Mouse (Mus musculus): ENCODE results near the gene Nfkbiz. TPM values are rescaled to one million over a fixed set of nuclear protein-coding genes. Genes with fewer than 3 reads are reported as not detected.

Gene Nfkbiz
- polyA plus RNA-seq, 1 experiment, result 7.6 TPM

DNA sequence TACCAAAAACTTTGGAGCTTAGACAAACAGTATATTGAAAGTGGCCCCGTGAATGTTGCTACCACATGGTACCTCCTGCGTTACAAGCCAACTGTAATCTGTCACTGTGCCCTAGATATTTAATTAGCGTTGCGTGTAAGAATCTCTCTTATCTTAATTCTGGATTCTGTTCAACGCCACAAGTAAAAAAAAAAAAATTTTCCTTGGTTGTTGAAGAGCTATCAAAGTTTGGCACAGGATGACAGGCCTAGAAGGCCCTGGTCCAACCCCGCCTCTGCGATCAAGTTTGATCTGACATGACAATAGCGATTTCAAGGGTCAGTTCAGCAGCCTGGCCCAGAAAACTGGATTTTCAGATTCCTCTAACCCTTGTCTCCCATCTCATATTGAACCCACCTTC lies 6.1 kb downstream of the Nfkbiz start:
- DNase-seq (ENCODE audit: low read depth), result no peak

DNA sequence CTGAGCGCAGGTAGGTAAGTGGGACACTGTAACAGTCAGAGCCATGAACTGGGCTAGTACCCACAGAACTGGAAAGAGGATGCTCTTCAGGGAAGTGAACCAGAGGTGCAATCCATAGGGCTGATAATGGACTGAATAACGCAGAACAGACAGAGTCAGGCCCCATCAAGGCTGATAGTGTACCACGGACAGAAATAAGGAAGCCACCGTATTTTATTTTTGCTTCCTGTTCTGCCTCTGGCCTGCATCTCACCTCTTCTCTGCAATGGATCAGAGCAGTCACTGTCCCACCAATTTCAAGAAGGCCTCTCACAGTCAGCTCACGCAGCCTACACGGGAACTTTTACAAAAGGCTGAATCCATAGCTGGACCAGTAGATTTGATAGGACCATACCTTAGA lies 6.7 kb downstream of the Nfkbiz start:
- DNase-seq (ENCODE audit: low read depth), result no peak

DNA sequence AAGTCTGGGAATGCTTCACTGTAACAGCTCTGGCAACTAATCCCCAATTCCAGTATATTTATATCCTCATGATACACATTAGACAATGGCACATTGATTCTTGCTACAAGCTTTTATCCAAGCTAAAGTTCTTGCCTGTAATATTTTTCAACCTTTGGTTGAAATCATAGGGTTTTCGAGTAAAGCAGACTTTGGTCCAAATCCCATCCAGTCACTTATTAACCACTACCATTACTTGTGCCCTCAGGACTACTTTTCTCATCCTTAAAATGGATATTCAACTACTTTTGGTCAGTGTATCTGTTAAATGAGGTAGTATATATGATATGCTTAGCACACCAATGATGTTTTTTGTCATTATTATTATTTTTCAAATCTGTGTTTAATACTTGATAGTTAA lies 7.2 kb downstream of the Nfkbiz start:
- DNase-seq (ENCODE audit: low read depth), result no peak

- DNase-seq (ENCODE audit: low read depth), result no peak
These were observed 15.1 kb downstream of the Nfkbiz start for GRCm38 (mm10) chr16:55823398-55824155.

DNA sequence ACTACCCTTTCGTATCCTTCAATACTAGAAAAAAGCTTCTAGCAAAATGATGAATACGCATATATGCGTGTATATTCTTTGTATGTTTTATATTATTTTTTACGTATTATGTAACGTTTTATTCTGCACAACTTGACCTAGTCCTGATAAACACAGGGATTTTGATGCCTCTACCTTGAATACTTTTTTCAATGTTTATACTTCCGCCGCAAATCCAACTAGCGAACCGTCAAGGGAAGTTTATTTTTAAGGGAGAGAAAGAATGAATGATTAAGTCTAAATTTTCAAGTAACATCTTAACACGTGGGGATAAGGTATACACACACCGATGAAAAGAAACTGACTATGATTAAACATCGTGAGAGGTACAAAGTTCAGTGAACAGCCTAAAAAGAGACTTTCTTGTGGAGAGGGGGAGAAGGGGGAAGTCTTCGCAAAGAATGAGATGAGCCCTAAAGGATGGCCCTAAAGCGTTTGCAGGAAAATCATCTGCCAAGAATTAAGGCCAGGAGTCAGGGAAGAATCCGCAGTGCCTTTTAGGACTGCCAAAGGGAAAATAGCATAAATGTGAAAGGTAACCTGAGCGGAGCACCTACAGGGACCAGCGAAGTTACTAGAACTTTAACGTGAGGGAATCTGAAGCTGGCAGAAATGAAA lies 15.8 kb downstream of the Nfkbiz start:
- no peak for DNase-seq (ENCODE audit: low read depth)

DNA sequence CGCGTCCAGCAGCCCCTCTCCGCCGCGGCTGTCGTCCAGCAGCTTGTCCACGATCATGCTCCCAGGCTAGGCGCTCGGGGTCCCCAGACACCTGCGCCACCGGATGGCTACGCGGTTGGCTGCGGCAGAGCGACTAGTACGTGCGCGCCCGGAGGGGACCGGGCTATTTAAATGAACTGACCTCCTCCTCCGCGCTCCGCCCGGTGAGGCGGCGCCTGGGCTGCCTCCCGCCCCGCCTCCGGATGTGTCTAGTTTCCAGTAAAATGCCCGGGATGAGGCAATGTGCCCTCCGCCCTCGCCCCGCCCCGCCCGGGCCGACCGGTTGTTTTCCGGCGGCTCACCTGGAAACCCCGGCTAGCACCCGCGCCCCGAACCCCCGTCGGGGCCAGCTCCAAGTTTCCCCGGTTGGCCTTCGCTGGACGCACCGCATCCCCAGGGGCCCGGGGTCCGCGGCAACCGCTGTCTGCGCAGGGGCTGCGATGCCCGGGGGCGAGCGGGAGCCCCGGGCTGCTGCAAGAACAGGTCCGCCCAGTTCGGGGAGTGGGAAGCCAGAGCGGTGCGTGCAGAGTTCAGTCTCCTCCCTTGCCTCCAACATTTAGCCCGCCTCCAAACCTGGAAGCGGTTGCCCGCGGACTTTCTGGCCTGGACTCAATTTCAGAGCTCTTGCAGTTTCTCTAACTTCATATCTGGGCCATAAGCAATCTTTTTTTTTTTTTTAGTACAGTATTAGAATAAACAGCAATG lies 16.5 kb downstream of the Nfkbiz start:
- DNase-seq (ENCODE audit: low read depth), result no peak

- DNase-seq (ENCODE audit: low read depth), result no peak
These were observed 17.1 kb downstream of the Nfkbiz start for GRCm38 (mm10) chr16:55821571-55821981.

- DNase-seq (ENCODE audit: low read depth), result no peak
These were observed 17.7 kb downstream of the Nfkbiz start for GRCm38 (mm10) chr16:55820916-55821570.

DNA sequence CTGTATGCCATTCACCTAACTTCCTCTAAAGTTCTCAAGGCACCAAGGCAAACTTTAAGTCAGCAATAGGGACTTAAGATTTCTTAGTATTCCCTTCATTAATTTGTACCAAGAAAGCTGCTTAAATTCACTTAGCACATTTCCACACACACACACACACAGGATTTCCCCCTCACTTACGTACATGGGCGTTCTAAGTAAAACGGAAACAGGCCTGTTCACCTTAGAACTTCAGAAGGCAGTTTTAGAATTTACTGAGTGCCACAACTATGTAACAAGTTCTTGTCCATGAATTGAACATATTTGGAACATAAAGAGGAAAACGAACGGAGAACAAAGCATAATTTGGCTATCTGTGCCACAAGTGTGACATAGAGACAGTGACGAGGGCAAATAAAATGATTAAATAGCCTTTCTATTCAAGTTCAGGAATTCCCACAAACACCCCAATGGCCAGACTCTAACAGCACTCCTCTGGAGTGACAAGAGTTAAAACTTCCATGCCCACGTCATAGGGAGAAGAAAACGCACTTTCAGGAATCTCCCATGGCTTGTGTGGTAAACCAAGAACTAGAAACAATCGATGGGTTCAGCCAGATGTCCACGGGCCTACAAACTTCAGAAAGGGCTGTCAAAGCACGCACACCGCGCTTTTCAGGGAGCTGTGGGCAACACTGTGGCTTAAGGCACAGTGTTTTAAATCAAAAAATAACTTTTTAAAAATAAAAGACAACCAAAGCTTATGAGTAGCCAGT lies 18.4 kb downstream of the Nfkbiz start:
- no peak for DNase-seq (ENCODE audit: low read depth)

DNA sequence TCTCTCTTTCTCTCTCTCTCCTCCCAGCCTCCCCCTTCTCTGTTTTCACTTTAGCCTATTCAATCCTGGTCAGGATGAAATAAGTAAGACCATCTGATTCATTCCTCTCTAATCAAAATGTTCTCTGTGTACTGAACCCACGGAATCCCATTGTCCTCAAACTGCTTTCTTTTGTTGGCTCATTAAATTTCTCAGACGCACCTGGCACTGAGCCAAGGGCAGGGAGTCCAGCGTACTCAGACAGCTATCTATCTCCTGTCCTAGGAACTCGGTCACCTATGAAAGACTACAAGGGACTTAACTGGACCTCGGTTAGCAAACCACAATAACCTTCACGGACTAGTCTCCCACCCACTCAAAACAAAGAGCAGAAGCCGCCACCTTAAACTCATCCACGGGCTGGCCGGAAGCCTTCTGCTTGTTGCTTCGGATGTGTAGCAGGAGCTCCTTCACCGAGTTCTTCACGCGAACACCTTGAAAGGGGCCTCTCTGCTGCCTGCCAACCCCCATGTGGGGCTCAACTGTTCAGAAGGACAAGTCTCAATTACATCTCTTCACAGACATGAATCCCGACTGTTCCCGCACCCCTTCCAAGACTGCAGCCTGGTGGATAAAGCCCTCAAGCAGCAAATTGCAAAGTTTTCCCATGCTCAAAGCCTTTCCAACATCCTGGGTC lies 19.4 kb downstream of the Nfkbiz start:
- DNase-seq (ENCODE audit: low read depth), result no peak

GRCm38 (mm10) chr16:55817717-55818515 lies 20.8 kb downstream of the Nfkbiz start:
- no peak for DNase-seq (ENCODE audit: low read depth)

DNA sequence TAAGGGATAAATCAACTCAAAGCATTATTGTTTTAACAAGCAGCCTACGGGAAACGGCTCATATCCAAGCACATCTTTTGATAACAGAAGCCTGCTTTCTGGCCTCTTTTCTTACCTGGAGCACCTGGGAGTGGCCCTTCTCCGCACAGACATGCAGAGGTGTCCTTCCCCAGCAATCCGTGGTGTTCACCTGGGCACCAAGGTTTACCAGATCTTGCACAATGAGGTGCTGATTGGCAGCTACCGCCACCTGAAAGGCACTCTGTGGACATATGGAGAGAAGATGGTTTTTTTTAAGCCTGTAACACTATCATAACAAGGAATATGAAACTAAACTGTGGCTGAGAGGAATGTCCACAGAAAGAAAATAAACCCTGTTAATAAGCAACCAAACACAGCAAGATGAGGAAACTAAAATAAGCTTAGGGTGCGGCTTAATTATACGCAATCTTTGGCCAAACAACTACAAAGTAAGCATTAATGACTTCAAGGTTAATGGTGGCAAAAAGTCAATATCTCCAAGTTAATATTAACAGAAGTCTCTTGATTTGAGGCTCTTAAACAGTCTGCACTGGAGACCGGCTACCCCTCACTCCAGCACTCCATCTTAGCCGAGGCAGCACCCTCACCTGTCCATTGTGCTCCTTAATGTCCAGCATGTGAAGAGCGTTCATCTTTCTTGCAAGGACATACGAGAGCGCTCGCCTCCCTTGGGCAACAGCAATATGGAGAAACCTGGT lies 22.3 kb downstream of the Nfkbiz start:
- no peak for DNase-seq (ENCODE audit: low read depth)

- no peak for DNase-seq (ENCODE audit: low read depth)
These were observed 23.2 kb downstream of the Nfkbiz start for GRCm38 (mm10) chr16:55815466-55815865.

GRCm38 (mm10) chr16:55814686-55815085 lies 24.0 kb downstream of the Nfkbiz start:
- no peak for DNase-seq (ENCODE audit: low read depth)

GRCm38 (mm10) chr16:55813916-55814315 lies 24.8 kb downstream of the Nfkbiz start:
- no peak for DNase-seq (ENCODE audit: low read depth)

GRCm38 (mm10) chr16:55811792-55812191 lies 26.9 kb downstream of the Nfkbiz start:
- DNase-seq (ENCODE audit: low read depth), result no peak

DNA sequence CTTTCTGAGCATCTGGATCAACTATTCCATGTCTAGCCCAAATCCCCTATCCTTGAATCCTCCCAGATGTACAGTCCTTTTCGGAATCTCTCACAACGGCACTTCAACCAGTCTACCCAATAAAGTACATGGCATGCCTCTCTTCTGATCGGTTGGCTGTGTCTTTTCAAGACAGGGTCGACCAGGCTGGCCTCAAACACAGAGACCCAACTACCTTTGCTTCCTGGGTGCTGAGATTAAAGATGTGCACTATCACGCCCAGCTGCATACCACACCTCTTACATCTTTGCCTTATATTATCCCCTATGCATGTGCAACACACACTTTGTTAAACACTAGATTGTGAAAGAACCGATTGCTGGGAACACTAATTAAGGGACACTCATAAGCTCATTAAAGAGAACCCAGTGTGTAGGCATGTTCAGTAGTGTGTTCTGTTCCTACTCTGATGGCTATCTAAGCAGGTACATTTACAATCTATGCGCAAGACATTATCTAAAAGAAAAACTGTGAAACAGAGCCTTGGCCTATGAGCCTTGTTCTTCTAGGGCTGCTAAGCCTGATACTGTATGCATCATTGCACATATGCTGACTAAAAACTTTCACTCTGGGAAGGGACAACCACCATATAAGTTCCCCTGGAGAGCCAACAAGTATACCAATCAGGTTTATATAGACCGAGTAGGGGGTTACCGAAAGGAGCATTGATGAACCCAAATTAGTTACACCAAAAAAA lies 28.8 kb downstream of the Nfkbiz start:
- no peak for DNase-seq (ENCODE audit: low read depth)

- DNase-seq (ENCODE audit: low read depth), result no peak
These were observed 29.4 kb downstream of the Nfkbiz start for GRCm38 (mm10) chr16:55809345-55809744.

DNA sequence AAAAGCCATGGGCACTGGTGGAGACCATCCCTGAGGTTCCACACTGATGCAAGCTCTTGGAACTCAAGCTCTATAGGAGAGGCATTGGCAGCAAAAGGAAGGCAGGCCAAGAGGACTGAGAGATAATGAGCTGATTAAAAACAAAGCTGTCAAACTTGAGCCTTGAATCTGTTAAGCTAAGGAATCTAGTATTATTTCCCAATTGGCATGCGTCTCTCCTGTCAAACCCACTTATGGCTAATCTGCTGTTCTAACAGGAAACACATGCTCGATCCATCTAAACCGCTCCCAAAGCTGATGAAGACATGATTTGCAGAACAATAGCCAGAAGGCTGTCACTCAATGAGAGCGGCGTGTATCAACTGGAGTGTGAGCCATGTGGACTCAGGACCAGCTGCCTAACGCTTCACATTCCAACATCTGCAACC lies 31.2 kb downstream of the Nfkbiz start:
- DNase-seq (ENCODE audit: low read depth), result no peak

All from gonadal fat pad, adult 2 months (tissue).